Mouse (Mus musculus) cerebellum, adult 2 months (tissue): ENCODE measurements around the gene Oaz2.

ENCODE experiments used
- CTCF ChIP-seq: fragments of 200-500 bp; IDR thresholded peaks from 2 replicates; pipeline ENCODE4 v1.5.1; 2011; ENCODE audit warnings: low read depth, mild to moderate bottlenecking, control low read depth, low read length, moderate library complexity, borderline replicate concordance; ENCODE audit not compliant: insufficient read depth
- POLR2A ChIP-seq: fragments of 200-500 bp; IDR thresholded peaks from 2 replicates; pipeline ENCODE4 v1.6.1; 2011; ENCODE audit warnings: low read length, control low read depth, borderline replicate concordance; ENCODE audit not compliant: insufficient read depth

GRCm38 (mm10) chr9:65681634-65681940 is 13.8 kb downstream of the Oaz2 start:
- no peak for TF ChIP-seq CTCF
- TF ChIP-seq POLR2A: no peak
